Mouse (Mus musculus): ENCODE results near the gene Cadps.

DNA sequence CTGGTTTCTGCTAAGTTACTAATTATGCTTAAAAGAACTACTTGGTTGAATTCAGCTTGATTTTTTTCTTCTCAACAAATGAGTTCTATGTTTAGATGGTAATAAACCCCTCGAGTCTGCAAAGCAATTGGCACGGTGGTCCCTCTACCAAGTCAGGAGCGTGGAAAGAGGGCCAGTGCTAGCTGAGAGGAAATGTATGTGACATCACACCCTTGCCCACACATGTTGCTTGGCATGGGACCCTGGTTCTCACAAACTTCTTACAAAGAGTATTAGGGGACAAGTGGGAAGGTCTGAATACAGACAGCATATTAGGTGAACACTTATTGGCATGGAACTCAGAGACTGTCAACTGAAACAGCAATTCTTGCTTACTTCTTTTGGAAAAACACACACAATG, 418.2 kb downstream of the Cadps start:
- TF ChIP-seq CTCF (IDR thresholded peaks at IDR 0.05; ENCODE audit: low read depth, low read length) (no peak), POLR2A (IDR thresholded peaks at IDR 0.05; ENCODE audit: extremely low read depth, insufficient read depth, low read length) (no peak)
